In genomic region chr2:173769183-173769582, GRCm38 (mm10) we compare ENCODE assay signal across 11 mouse cellular contexts. TPM values are rescaled to one million over a fixed set of nuclear protein-coding genes. Genes with fewer than 3 reads are reported as not detected.
A peak's percentile ranks its signal among the peaks of the same experiment; 100 is the strongest.
DNase-seq lines count a peak whose midpoint lies in the region; ATAC-seq and TF ChIP-seq lines count a peak whose summit lies in the region.
"Had no signal": no experiment of that assay in that cellular context is flagged by ENCODE, and none has a peak within 500 bp of the region (broad histone marks: within the 10 kb centered on the region; RNA-seq: fewer than 3 reads in every experiment).

No protein-coding gene starts in this region.

- no peak overlapping the region for H3K4me2 ChIP-seq in embryonic facial prominence, embryonic 14.5 days (ENCODE audit: low read depth, low read length)
- H3K4me2 ChIP-seq in midbrain, embryonic 14.5 days (ENCODE audit: low read length): no peak overlapping the region

- no peak overlapping the region for H3K4me3 ChIP-seq in kidney, adult 2 months (ENCODE audit: insufficient read depth, low read depth, low read length)
- H3K4me3 ChIP-seq in embryonic facial prominence, embryonic 14.5 days (ENCODE audit: low read depth, low read length): no peak overlapping the region
- no peak overlapping the region for H3K4me3 ChIP-seq in midbrain, embryonic 14.5 days (replicated peaks; ENCODE audit: low read depth, low read length)
- H3K4me3 ChIP-seq: limb, embryonic 10.5 days had no signal

- H3K27ac ChIP-seq in kidney, adult 2 months (ENCODE audit: insufficient read depth, low read depth, low read length): 0 out of 2 replicates have a peak overlapping the region, but pooled peaks have one; percentile 34
- no peak overlapping the region for H3K27ac ChIP-seq in embryonic facial prominence, embryonic 14.5 days (replicated peaks; ENCODE audit: low read depth, low read length)
- H3K27ac ChIP-seq in midbrain, embryonic 14.5 days (replicated peaks; ENCODE audit: low read depth, low read length): peak overlapping the region; percentile 67; the same call in 1 of the 2 replicates
- H3K27ac ChIP-seq: limb, embryonic 10.5 days; macrophage had no signal

- H3K4me1 ChIP-seq in kidney, adult 2 months (ENCODE audit: control insufficient read depth, insufficient read depth, low read length): 0 out of 2 replicates have a peak, but pooled peaks cover 2% of the 10 kb centered on the region
- peaks cover 13% of the 10 kb centered on the region for H3K4me1 ChIP-seq in embryonic facial prominence, embryonic 14.5 days (ENCODE audit: control insufficient read depth, insufficient read depth, low read length)
- peaks cover 38% of the 10 kb centered on the region for H3K4me1 ChIP-seq in midbrain, embryonic 14.5 days (ENCODE audit: control insufficient read depth, insufficient read depth, low read length)

- DNase-seq in kidney, adult 2 months: peak; percentile 40
- no peak for DNase-seq in kidney, postnatal 25 days
- peak; percentile 66 for DNase-seq in CD4-positive, CD25-positive, alpha-beta regulatory T cell, adult 2 months (ENCODE audit: low read depth, low spot score)
- DNase-seq in embryonic facial prominence, embryonic 14.5 days (ENCODE audit: low spot score): peak; percentile 24
- DNase-seq in midbrain, embryonic 14.5 days: no peak
- no peak for DNase-seq in right cerebral cortex, postnatal 25 days
- no peak for DNase-seq in left cerebral cortex, adult 11 months (ENCODE audit: low spot score)
- DNase-seq in frontal cortex, postnatal 36 days (ENCODE audit: low spot score in 2 of 2): no peak
- DNase-seq: heart, postnatal 36 days had no signal

- no peak for TF ChIP-seq POLR2A in kidney, adult 2 months (IDR thresholded peaks at IDR 0.05; ENCODE audit: low read depth, low read length)

- H3K27me3 ChIP-seq in kidney, adult 2 months (replicated peaks; ENCODE audit: control insufficient read depth, insufficient read depth, low read length): no peaks in the 10 kb centered on the region
- no peaks in the 10 kb centered on the region for H3K27me3 ChIP-seq in embryonic facial prominence, embryonic 14.5 days (replicated peaks; ENCODE audit: control insufficient read depth, insufficient read depth, low read length)
- no peaks in the 10 kb centered on the region for H3K27me3 ChIP-seq in midbrain, embryonic 14.5 days (ENCODE audit: control insufficient read depth, insufficient read depth, low read length)

- H3K9ac ChIP-seq in embryonic facial prominence, embryonic 14.5 days (ENCODE audit: low read depth, low read length): no peak overlapping the region
- H3K9ac ChIP-seq in midbrain, embryonic 14.5 days (replicated peaks; ENCODE audit: low read length): no peak overlapping the region

- H3K9me3 ChIP-seq in embryonic facial prominence, embryonic 14.5 days (ENCODE audit: control insufficient read depth, low read length): no peaks in the 10 kb centered on the region
- no peaks in the 10 kb centered on the region for H3K9me3 ChIP-seq in midbrain, embryonic 14.5 days (ENCODE audit: control insufficient read depth, low read length)
- H3K9me3 ChIP-seq: limb, embryonic 10.5 days had no signal

- no peaks in the 10 kb centered on the region for H3K36me3 ChIP-seq in kidney, adult 2 months (ENCODE audit: control insufficient read depth, insufficient read depth, low read length)
- peaks cover 24% of the 10 kb centered on the region for H3K36me3 ChIP-seq in embryonic facial prominence, embryonic 14.5 days (ENCODE audit: control insufficient read depth, insufficient read depth, low read length)
- H3K36me3 ChIP-seq in midbrain, embryonic 14.5 days (ENCODE audit: control insufficient read depth, insufficient read depth, low read length): 0 out of 2 replicates have a peak, but pooled peaks cover 2% of the 10 kb centered on the region

- no peak for TF ChIP-seq CTCF in kidney, adult 2 months (conservative IDR thresholded peaks at IDR 0.05; ENCODE audit: insufficient read depth, insufficient read length, low read depth, low read length)

- WGBS in kidney, adult 2 months: 64% methylated on average over 10 of the region's 10 CpGs
- WGBS in embryonic facial prominence, embryonic 14.5 days: 64% methylated on average over 10 of the region's 10 CpGs
- WGBS in midbrain, embryonic 14.5 days: 33% methylated on average over 10 of the region's 10 CpGs

- ATAC-seq in embryonic facial prominence, embryonic 14.5 days (ENCODE audit: low read depth): no peak
- no peak for ATAC-seq in midbrain, embryonic 14.5 days (ENCODE audit: low FRiP score, low TSS enrichment)

RNA-seq across cellular contexts. Expression of gene Vapb, which starts 31.9 kb away (rescaled TPM):
- polyA plus RNA-seq in kidney, adult 2 months (2012; rRNA removed): 18.9 and 21.3 TPM in 2 replicates
- polyA plus RNA-seq in embryonic facial prominence, embryonic 14.5 days (2014; fragmentation: Nextera tagmentation; extraction: Ambion mirVana): 12.9 and 15.4 TPM in 2 replicates
- polyA plus RNA-seq in midbrain, embryonic 14.5 days (2014; fragmentation: Nextera tagmentation; extraction: Ambion mirVana): 14.8 and 24.3 TPM in 2 replicates

RNA-seq across cellular contexts. Expression of gene 1700010B08Rik, which starts 50.0 kb away (rescaled TPM):
- not detected in 2 replicates for polyA plus RNA-seq in kidney, adult 2 months (2012; rRNA removed)
- not detected in 2 replicates for polyA plus RNA-seq in embryonic facial prominence, embryonic 14.5 days (2014; fragmentation: Nextera tagmentation; extraction: Ambion mirVana)
- polyA plus RNA-seq in midbrain, embryonic 14.5 days (2014; fragmentation: Nextera tagmentation; extraction: Ambion mirVana): not detected in 2 replicates
- polyA plus RNA-seq: limb, embryonic 10.5 days; macrophage had no signal

Comparison
In these comparisons a context has a peak if more than half of its experiments do, and no peak if none do; other contexts are left out.
1. DNase-seq: peak in kidney, adult 2 months (single experiment), CD4-positive, CD25-positive, alpha-beta regulatory T cell, adult 2 months (single experiment) and embryonic facial prominence, embryonic 14.5 days (single experiment); none in kidney, postnatal 25 days (0 of 2), midbrain, embryonic 14.5 days (single experiment), right cerebral cortex, postnatal 25 days (single experiment), left cerebral cortex, adult 11 months (single experiment) and frontal cortex, postnatal 36 days (0 of 2).